Mouse (Mus musculus) lung, postnatal 0 days (tissue): ENCODE measurements around the gene Hoxc4. TPM values are rescaled to one million over a fixed set of nuclear protein-coding genes. Genes with fewer than 3 reads are reported as not detected.

Source experiments
- ATAC-seq: fragments of 200-750 bp; cut with Nextera tagmentation; 2 replicates; pipeline ENCODE4 v1.8.0; 2017; ENCODE audit warnings: moderate library complexity
- DNase-seq: peaks from one replicate; pipeline ENCODE4 v3.0.0-alpha.2; 2016; ENCODE audit warnings: low spot score
- H3K27ac ChIP-seq: fragments of 300-500 bp; sonication (generic); 2 replicates; pipeline ENCODE4 v1.5.1; 2014; ENCODE audit warnings: antibody characterized with exemption, mild to moderate bottlenecking, low read length, mixed read lengths
- H3K27me3 ChIP-seq: fragments of 300-500 bp; sonication (generic); replicated peaks from 2 replicates; pipeline ENCODE4 v1.6.1; 2014; ENCODE audit warnings: low read length, mixed read lengths; ENCODE audit not compliant: insufficient read depth
- H3K36me3 ChIP-seq: fragments of 300-500 bp; sonication (generic); 2 replicates; pipeline ENCODE4 v1.6.1; 2014; ENCODE audit warnings: low read length, mixed read lengths; ENCODE audit not compliant: insufficient read depth
- H3K4me1 ChIP-seq: fragments of 300-500 bp; sonication (generic); 2 replicates; pipeline ENCODE4 v1.6.1; 2014; ENCODE audit warnings: antibody characterized with exemption, low read depth, low read length, mixed read lengths; ENCODE audit not compliant: insufficient read depth
- H3K4me2 ChIP-seq: fragments of 300-500 bp; sonication (generic); replicated peaks from 2 replicates; pipeline ENCODE4 v1.6.1; 2014; ENCODE audit warnings: low read depth, mild to moderate bottlenecking, low read length, moderate library complexity, mixed read lengths
- H3K4me3 ChIP-seq: fragments of 300-500 bp; sonication (generic); 2 replicates; pipeline ENCODE4 v1.5.1; 2014; ENCODE audit warnings: low read depth, low read length
- H3K9ac ChIP-seq: fragments of 300-500 bp; sonication (generic); replicated peaks from 2 replicates; pipeline ENCODE4 v1.6.1; 2014; ENCODE audit warnings: low read depth, mild to moderate bottlenecking
- H3K9me3 ChIP-seq: fragments of 300-500 bp; sonication (generic); 2 replicates; pipeline ENCODE4 v1.6.1; 2016; ENCODE audit warnings: low read length, mixed read lengths
- CTCF ChIP-seq: IDR thresholded peaks from 2 replicates; pipeline ENCODE4 v1.5.1; 2016; ENCODE audit warnings: antibody characterized with exemption, mild to moderate bottlenecking
- EP300 ChIP-seq: IDR thresholded peaks from 2 replicates; pipeline ENCODE4 v1.6.1; 2016; ENCODE audit warnings: antibody characterized with exemption, mild to moderate bottlenecking, control low read depth
- WGBS: fragments of 180-500 bp; shearing (Covaris S2); extraction: QIAGEN DNeasy Blood & Tissue Kit; methylation state at CpG from one replicate; pipeline ENCODE4 v1.1.7; 2014; 5-methylcytosine and 5-hydroxymethylcytosine counted together
- polyA plus RNA-seq: library from polyadenylated mRNA; unstranded; fragments of >200 nt; fragmentation: Nextera tagmentation; extraction: Ambion mirVana; gene quantifications from 2 replicates; pipeline ENCODE4 v1.2.1, GENCODE M21; 2015

Gene Hoxc4
- polyA plus RNA-seq, 1 experiment from 2014 or later, result 0.23 TPM

GRCm38 (mm10) chr15:103059393-103059992 is 40.8 kb downstream of the Hoxc4 start:
- H3K9me3 ChIP-seq, result no peaks in the 10 kb centered on the region
- peaks cover 46% of the 10 kb centered on the region for H3K27me3 ChIP-seq
- no peaks in the 10 kb centered on the region for H3K4me1 ChIP-seq
- no peaks in the 10 kb centered on the region for H3K36me3 ChIP-seq
- TF ChIP-seq EP300 (no peak), CTCF (no peak)
- H3K4me2 ChIP-seq, result no peak overlapping the region
- no peak overlapping the region; the same call in 1 of the 2 replicates for H3K4me3 ChIP-seq
- DNase-seq (no peak), ATAC-seq (no peak)
- H3K9ac ChIP-seq, result no peak overlapping the region
- WGBS, result 8% methylated on average over 21 of the region's 21 CpGs
- no peak overlapping the region for H3K27ac ChIP-seq

GRCm38 (mm10) chr15:103060021-103060340 is 41.2 kb downstream of the Hoxc4 start:
- H3K27me3 ChIP-seq, result peaks cover 46% of the 10 kb centered on the region
- no peak overlapping the region for H3K4me2 ChIP-seq
- DNase-seq (no peak), ATAC-seq (no peak)
- H3K27ac ChIP-seq, result no peak overlapping the region
- H3K9me3 ChIP-seq, result no peaks in the 10 kb centered on the region
- H3K9ac ChIP-seq, result no peak overlapping the region
- no peaks in the 10 kb centered on the region for H3K36me3 ChIP-seq
- no peaks in the 10 kb centered on the region for H3K4me1 ChIP-seq
- H3K4me3 ChIP-seq, result no peak overlapping the region
- TF ChIP-seq CTCF (no peak), EP300 (no peak)
- WGBS, result 29% methylated on average over 11 of the region's 11 CpGs

GRCm38 (mm10) chr15:103060341-103061130 is 41.8 kb downstream of the Hoxc4 start:
- no peaks in the 10 kb centered on the region for H3K9me3 ChIP-seq
- peaks cover 46% of the 10 kb centered on the region for H3K27me3 ChIP-seq
- H3K4me1 ChIP-seq, result no peaks in the 10 kb centered on the region
- peak overlapping the region; percentile 8; the same call in 1 of the 2 replicates for H3K4me2 ChIP-seq
- TF ChIP-seq EP300 (no peak), CTCF (no peak)
- DNase-seq (no peak), ATAC-seq (no peak)
- no peak overlapping the region for H3K9ac ChIP-seq
- H3K4me3 ChIP-seq, result peak overlapping the region; percentile 0; the same call in 1 of the 2 replicates
- no peaks in the 10 kb centered on the region for H3K36me3 ChIP-seq
- no peak overlapping the region for H3K27ac ChIP-seq
- 12% methylated on average over 36 of the region's 36 CpGs for WGBS

GRCm38 (mm10) chr15:103061131-103061825 is 42.5 kb downstream of the Hoxc4 start:
- no peaks in the 10 kb centered on the region for H3K9me3 ChIP-seq
- peaks cover 43% of the 10 kb centered on the region for H3K27me3 ChIP-seq
- no peaks in the 10 kb centered on the region for H3K4me1 ChIP-seq
- H3K4me2 ChIP-seq, result peak overlapping the region; percentile 8
- no peaks in the 10 kb centered on the region for H3K36me3 ChIP-seq
- no peak for DNase-seq
- no peak for ATAC-seq
- no peak overlapping the region for H3K27ac ChIP-seq
- peak overlapping the region; percentile 0; the same call in 1 of the 2 replicates for H3K4me3 ChIP-seq
- TF ChIP-seq CTCF (no peak), EP300 (no peak)
- WGBS, result 2% methylated on average over 30 of the region's 30 CpGs
- H3K9ac ChIP-seq, result no peak overlapping the region

GRCm38 (mm10) chr15:103061988-103062387 is 43.3 kb downstream of the Hoxc4 start:
- H3K4me2 ChIP-seq, result no peak overlapping the region
- ATAC-seq (no peak), DNase-seq (no peak)
- no peaks in the 10 kb centered on the region for H3K9me3 ChIP-seq
- H3K4me3 ChIP-seq, result no peak overlapping the region
- no peak for TF ChIP-seq CTCF
- no peak for TF ChIP-seq EP300
- H3K4me1 ChIP-seq, result no peaks in the 10 kb centered on the region
- peaks cover 36% of the 10 kb centered on the region for H3K27me3 ChIP-seq
- 20% methylated on average over 2 of the region's 2 CpGs for WGBS
- H3K36me3 ChIP-seq, result no peaks in the 10 kb centered on the region
- no peak overlapping the region for H3K27ac ChIP-seq
- no peak overlapping the region for H3K9ac ChIP-seq

GRCm38 (mm10) chr15:103065642-103066041 is 46.9 kb downstream of the Hoxc4 start:
- H3K9ac ChIP-seq, result no peak overlapping the region
- H3K27ac ChIP-seq, result no peak overlapping the region
- no peaks in the 10 kb centered on the region for H3K36me3 ChIP-seq
- TF ChIP-seq EP300 (no peak), CTCF (no peak)
- no peak for ATAC-seq
- H3K27me3 ChIP-seq, result peaks cover 35% of the 10 kb centered on the region
- DNase-seq, result no peak
- H3K9me3 ChIP-seq, result no peaks in the 10 kb centered on the region
- no peaks in the 10 kb centered on the region for H3K4me1 ChIP-seq
- no peak overlapping the region for H3K4me2 ChIP-seq
- 18% methylated on average over 7 of the region's 7 CpGs for WGBS
- no peak overlapping the region for H3K4me3 ChIP-seq
